Comparison of ENCODE assay signal across 16 mouse cellular contexts in genomic region chr1:78598561-78598960, GRCm38 (mm10). TPM values are rescaled to one million over a fixed set of nuclear protein-coding genes. Genes with fewer than 3 reads are reported as not detected.
DNase-seq lines count a peak whose midpoint lies in the region; ATAC-seq and TF ChIP-seq lines count a peak whose summit lies in the region.
"Had no signal": no experiment of that assay in that cellular context is flagged by ENCODE, and none has a peak within 500 bp of the region (broad histone marks: within the 10 kb centered on the region; RNA-seq: fewer than 3 reads in every experiment).

No protein-coding gene starts in this region.

- intact Hi-C loops in heart, postnatal 10 days (cut with DNase I) = no loop called here

- TF ChIP-seq CTCF in brain, embryonic 14.5 days (IDR thresholded peaks at IDR 0.05; ENCODE audit: borderline replicate concordance, extremely low read depth, insufficient read depth, insufficient read length) = no peak

- 0 out of 2 replicates have a peak, but pooled peaks have one; percentile 26 for ATAC-seq in cerebellum, adult (ENCODE audit: insufficient number of reproducible peaks, low FRiP score, low TSS enrichment)
- ATAC-seq in activated CD4-positive, CD25-positive, alpha-beta regulatory T cell, adult 4 months = no peak
- ATAC-seq: forebrain, postnatal 0 days; intestine, postnatal 0 days; midbrain, embryonic 16.5 days had no signal

- TF ChIP-seq POLR2A in brain, embryonic 14.5 days (IDR thresholded peaks at IDR 0.05; ENCODE audit: borderline replicate concordance, extremely low read depth, insufficient read depth, insufficient read length, poor library complexity, severe bottlenecking) = no peak

- no peak for DNase-seq in cerebellum, postnatal 36 days
- DNase-seq in heart, adult 11 months = peak; percentile 30
- DNase-seq in heart, postnatal 10 days = no peak
- peak; percentile 81 for DNase-seq in Muller cell, postnatal 12 days (ENCODE audit: inconsistent ontology term)
- DNase-seq in brain, embryonic 14.5 days (ENCODE audit: low read depth) = peak; percentile 29
- DNase-seq: B cell, adult 2 months; forebrain, postnatal 0 days; heart, postnatal 36 days; kidney, adult 9 months; kidney, postnatal 10 days; right cerebral cortex, postnatal 14 days; thymus, postnatal 4 days had no signal

RNA-seq across cellular contexts. Expression of gene Acsl3, which starts 59.1 kb away (rescaled TPM):
- total RNA-seq in heart, postnatal 10 days (2021) = 10 to 100 TPM; 11.3 to 14.4 TPM
- polyA plus RNA-seq in brain, embryonic 14.5 days (2012; rRNA removed) = 38.0 and 45.8 TPM in 2 replicates
- 1 to 10 TPM; 2.6 to 5.3 TPM for polyA plus RNA-seq in activated CD4-positive, CD25-positive, alpha-beta regulatory T cell, adult 4 months (2017; shearing (Covaris generic))

RNA-seq across cellular contexts. Expression of gene Utp14b, which starts 59.3 kb away (rescaled TPM):
- total RNA-seq in heart, postnatal 10 days (2021) = 1 to 10 TPM; 2.8 to 3.1 TPM
- 3.5 and 6.0 TPM in 2 replicates for polyA plus RNA-seq in brain, embryonic 14.5 days (2012; rRNA removed)
- polyA plus RNA-seq in activated CD4-positive, CD25-positive, alpha-beta regulatory T cell, adult 4 months (2017; shearing (Covaris generic)) = under 1 TPM; 0.68 to 0.70 TPM

Comparison
In these comparisons a context has a peak if more than half of its experiments do, and no peak if none do; other contexts are left out.
1. DNase-seq: peak in heart, adult 11 months (single experiment), Muller cell, postnatal 12 days (single experiment) and brain, embryonic 14.5 days (single experiment); none in cerebellum, postnatal 36 days (0 of 2) and heart, postnatal 10 days (0 of 2).